Mouse (Mus musculus): ENCODE measurements around the gene Tenm4. TPM values are rescaled to one million over a fixed set of nuclear protein-coding genes. Genes with fewer than 3 reads are reported as not detected.

Tenm4 gene
- polyA plus RNA-seq, 2 experiments: 0.11 to 0.28 TPM

- 0 out of 4 replicates have a peak, but pooled peaks cover 0 to 1% of the 10 kb centered on the region in 2 experiments for H3K4me1 ChIP-seq (replicated peaks; ENCODE audit: control insufficient read depth in 2 of 2, insufficient read depth in 2 of 2, low read length in 1 of 2)
- H3K4me2 ChIP-seq (ENCODE audit: low read depth): no peak overlapping the region
- H3K9me3 ChIP-seq (ENCODE audit: control insufficient read depth, low read length): no peaks in the 10 kb centered on the region
- DNase-seq (ENCODE audit: low read depth in 3 of 3, low spot score in 3 of 3) (no peak), ATAC-seq (ENCODE audit: insufficient read depth) (no peak)
- H3K4me3 ChIP-seq (ENCODE audit: insufficient read depth in 1 of 2, low read depth in 2 of 2, low read length in 2 of 2): no peak overlapping the region
- no peaks in the 10 kb centered on the region for H3K27me3 ChIP-seq (ENCODE audit: control insufficient read depth, insufficient read depth, low read length)
- no peaks in the 10 kb centered on the region for H3K36me3 ChIP-seq (replicated peaks; ENCODE audit: control insufficient read depth, insufficient read depth, low read depth)
- TF ChIP-seq EP300 (IDR thresholded peaks at IDR 0.05; ENCODE audit: low read depth) (no peak), CTCF (IDR thresholded peaks at IDR 0.05; ENCODE audit: low read depth) (no peak)
- no peak overlapping the region for H3K27ac ChIP-seq
- 64% methylated on average over 7 of the region's 7 CpGs for WGBS (ENCODE audit: insufficient replicate concordance)
- H3K9ac ChIP-seq (replicated peaks): no peak overlapping the region
These were observed 637.1 kb downstream of the Tenm4 start for GRCm38 (mm10) chr7:96808059-96808646.

GRCm38 (mm10) chr7:96811691-96812090 is 640.6 kb downstream of the Tenm4 start:
- no peak overlapping the region for H3K27ac ChIP-seq
- no peak for DNase-seq (ENCODE audit: low read depth in 3 of 3, low spot score in 3 of 3)
- H3K4me3 ChIP-seq (ENCODE audit: insufficient read depth in 1 of 2, low read depth in 2 of 2, low read length in 2 of 2): no peak overlapping the region
- no peaks in the 10 kb centered on the region for H3K36me3 ChIP-seq (replicated peaks; ENCODE audit: control insufficient read depth, insufficient read depth, low read depth)
- no peak overlapping the region for H3K4me2 ChIP-seq (ENCODE audit: low read depth)
- no peaks in the 10 kb centered on the region for H3K27me3 ChIP-seq (ENCODE audit: control insufficient read depth, insufficient read depth, low read length)
- TF ChIP-seq CTCF (IDR thresholded peaks at IDR 0.05; ENCODE audit: low read depth): no peak
- no peak for TF ChIP-seq EP300 (IDR thresholded peaks at IDR 0.05; ENCODE audit: low read depth)
- H3K4me1 ChIP-seq (replicated peaks; ENCODE audit: control insufficient read depth in 2 of 2, insufficient read depth in 2 of 2, low read length in 1 of 2): 0 out of 4 replicates have a peak, but pooled peaks cover 1 to 2% of the 10 kb centered on the region in 2 experiments
- ATAC-seq (ENCODE audit: insufficient read depth): no peak
- no peaks in the 10 kb centered on the region for H3K9me3 ChIP-seq (ENCODE audit: control insufficient read depth, low read length)
- WGBS (ENCODE audit: insufficient replicate concordance): 73% methylated on average over 11 of the region's 11 CpGs
- H3K9ac ChIP-seq (replicated peaks): no peak overlapping the region

- TF ChIP-seq EP300 (IDR thresholded peaks at IDR 0.05; ENCODE audit: low read depth): no peak
- no peak for TF ChIP-seq CTCF (IDR thresholded peaks at IDR 0.05; ENCODE audit: low read depth)
- Histone ChIP-seq H3K36me3 (replicated peaks; ENCODE audit: control insufficient read depth, insufficient read depth, low read depth) (no peaks in the 10 kb centered on the region), H3K27me3 (ENCODE audit: control insufficient read depth, insufficient read depth, low read length) (no peaks in the 10 kb centered on the region), H3K9me3 (ENCODE audit: control insufficient read depth, low read length) (no peaks in the 10 kb centered on the region), H3K4me1 (replicated peaks; ENCODE audit: control insufficient read depth in 2 of 2, insufficient read depth in 2 of 2, low read length in 1 of 2) (peaks cover 2 to 4% of the 10 kb centered on the region in 2 experiments; a peak in 1 of 4 replicates), H3K4me3 (ENCODE audit: insufficient read depth in 1 of 2, low read depth in 2 of 2, low read length in 2 of 2) (no peak overlapping the region), H3K27ac (no peak overlapping the region), H3K4me2 (ENCODE audit: low read depth) (no peak overlapping the region), H3K9ac (replicated peaks) (no peak overlapping the region)
- ATAC-seq (ENCODE audit: insufficient read depth) (no peak), DNase-seq (ENCODE audit: low read depth in 3 of 3, low spot score in 3 of 3) (no peak)
- WGBS (ENCODE audit: insufficient replicate concordance): 57% methylated on average over 5 of the region's 5 CpGs
These were observed 642.0 kb downstream of the Tenm4 start for GRCm38 (mm10) chr7:96813036-96813435.

GRCm38 (mm10) chr7:96813497-96814400 is 642.7 kb downstream of the Tenm4 start:
- ATAC-seq (ENCODE audit: insufficient read depth) (no peak), DNase-seq (ENCODE audit: low read depth in 3 of 3, low spot score in 3 of 3) (no peak)
- Histone ChIP-seq H3K27ac (no peak overlapping the region), H3K36me3 (replicated peaks; ENCODE audit: control insufficient read depth, insufficient read depth, low read depth) (no peaks in the 10 kb centered on the region), H3K4me3 (ENCODE audit: insufficient read depth in 1 of 2, low read depth in 2 of 2, low read length in 2 of 2) (no peak overlapping the region), H3K9me3 (ENCODE audit: control insufficient read depth, low read length) (no peaks in the 10 kb centered on the region), H3K4me1 (replicated peaks; ENCODE audit: control insufficient read depth in 2 of 2, insufficient read depth in 2 of 2, low read length in 1 of 2) (peaks cover 2 to 4% of the 10 kb centered on the region in 2 experiments; a peak in 1 of 4 replicates), H3K4me2 (ENCODE audit: low read depth) (no peak overlapping the region), H3K9ac (replicated peaks) (no peak overlapping the region), H3K27me3 (ENCODE audit: control insufficient read depth, insufficient read depth, low read length) (no peaks in the 10 kb centered on the region)
- 49% methylated on average over 9 of the region's 9 CpGs for WGBS (ENCODE audit: insufficient replicate concordance)
- TF ChIP-seq EP300 (IDR thresholded peaks at IDR 0.05; ENCODE audit: low read depth): no peak
- TF ChIP-seq CTCF (IDR thresholded peaks at IDR 0.05; ENCODE audit: low read depth): no peak

GRCm38 (mm10) chr7:96814581-96814980 is 643.5 kb downstream of the Tenm4 start:
- H3K4me2 ChIP-seq (ENCODE audit: low read depth): no peak overlapping the region
- DNase-seq (ENCODE audit: low read depth in 3 of 3, low spot score in 3 of 3) (no peak), ATAC-seq (ENCODE audit: insufficient read depth) (no peak)
- H3K4me1 ChIP-seq (replicated peaks; ENCODE audit: control insufficient read depth in 2 of 2, insufficient read depth in 2 of 2, low read length in 1 of 2): peaks cover 2 to 4% of the 10 kb centered on the region in 2 experiments; a peak in 1 of 4 replicates
- TF ChIP-seq CTCF (IDR thresholded peaks at IDR 0.05; ENCODE audit: low read depth): no peak
- no peak for TF ChIP-seq EP300 (IDR thresholded peaks at IDR 0.05; ENCODE audit: low read depth)
- H3K4me3 ChIP-seq (ENCODE audit: insufficient read depth in 1 of 2, low read depth in 2 of 2, low read length in 2 of 2): no peak overlapping the region
- H3K9ac ChIP-seq (replicated peaks): no peak overlapping the region
- no peaks in the 10 kb centered on the region for H3K27me3 ChIP-seq (ENCODE audit: control insufficient read depth, insufficient read depth, low read length)
- no peaks in the 10 kb centered on the region for H3K36me3 ChIP-seq (replicated peaks; ENCODE audit: control insufficient read depth, insufficient read depth, low read depth)
- H3K27ac ChIP-seq: no peak overlapping the region
- H3K9me3 ChIP-seq (ENCODE audit: control insufficient read depth, low read length): no peaks in the 10 kb centered on the region

Measured in liver, embryonic 14.5 days (tissue).